Mouse (Mus musculus): ENCODE results near the gene Tmem178b.

Tmem178b gene

DNA sequence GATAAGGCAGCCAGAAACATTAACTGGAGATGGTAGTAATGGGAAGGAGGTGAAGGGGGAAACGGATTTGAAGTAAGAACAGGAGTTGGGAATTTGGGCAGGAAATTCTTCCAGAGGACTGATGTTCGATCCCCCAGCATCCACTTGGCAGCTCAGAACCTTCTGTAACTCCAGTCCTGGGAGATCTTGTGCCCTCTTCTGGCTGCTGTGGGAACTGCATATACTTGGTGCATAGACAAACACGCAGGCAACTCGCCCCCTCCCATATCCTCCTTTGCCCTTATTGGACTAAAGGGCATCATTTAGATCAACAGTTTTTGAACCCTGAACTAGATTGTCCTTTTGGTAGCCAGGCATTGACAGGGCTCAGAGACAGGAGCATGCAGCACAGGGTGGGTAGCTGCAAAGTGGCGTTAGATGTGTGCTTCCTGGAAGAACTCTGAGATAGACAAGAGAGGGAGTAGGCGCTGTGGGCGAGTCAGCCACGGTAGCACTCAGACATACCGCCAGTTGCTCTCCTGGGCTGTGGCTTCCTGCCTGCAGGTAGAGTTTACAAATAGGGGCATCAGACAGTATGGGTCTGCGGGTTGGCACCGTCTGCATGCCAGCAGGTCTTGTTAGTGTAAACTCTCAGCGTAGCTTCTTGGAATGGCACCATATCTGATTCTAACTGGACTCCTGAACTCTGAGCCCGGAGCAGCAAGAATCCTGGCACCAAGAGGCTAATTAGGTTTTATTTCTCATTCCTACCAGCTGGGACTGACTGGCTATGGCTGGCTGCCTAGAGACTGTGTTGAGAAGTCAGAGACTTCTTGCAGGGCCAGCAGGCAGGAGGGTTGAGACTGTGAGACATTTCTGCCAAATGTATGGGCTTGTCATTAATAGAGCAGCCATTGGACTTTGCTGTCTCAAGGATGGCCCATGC, 364.0 kb downstream of the Tmem178b start:
- no peak for DNase-seq (ENCODE audit: extremely low read depth, insufficient read length, low spot score)

DNA sequence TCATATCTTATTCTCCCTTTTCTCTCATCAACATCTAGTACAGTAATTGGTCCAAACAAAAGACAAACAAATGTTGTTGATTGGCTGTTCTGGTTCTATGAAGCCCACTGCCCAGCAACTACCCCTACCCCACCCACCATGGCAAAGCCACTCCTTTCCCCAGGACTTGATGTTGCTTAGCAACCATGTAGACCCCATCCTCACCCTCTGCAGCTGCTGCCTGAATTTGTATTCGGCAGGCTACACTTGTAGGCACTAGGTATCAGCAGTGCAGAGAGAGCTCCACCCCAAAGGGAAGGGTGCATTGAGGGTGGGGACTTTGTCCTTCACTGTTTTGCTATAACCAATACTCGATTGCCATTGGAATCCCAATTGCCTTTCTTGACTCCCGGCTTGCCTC, 365.8 kb downstream of the Tmem178b start:
- no peak for DNase-seq (ENCODE audit: extremely low read depth, insufficient read length, low spot score)

DNA sequence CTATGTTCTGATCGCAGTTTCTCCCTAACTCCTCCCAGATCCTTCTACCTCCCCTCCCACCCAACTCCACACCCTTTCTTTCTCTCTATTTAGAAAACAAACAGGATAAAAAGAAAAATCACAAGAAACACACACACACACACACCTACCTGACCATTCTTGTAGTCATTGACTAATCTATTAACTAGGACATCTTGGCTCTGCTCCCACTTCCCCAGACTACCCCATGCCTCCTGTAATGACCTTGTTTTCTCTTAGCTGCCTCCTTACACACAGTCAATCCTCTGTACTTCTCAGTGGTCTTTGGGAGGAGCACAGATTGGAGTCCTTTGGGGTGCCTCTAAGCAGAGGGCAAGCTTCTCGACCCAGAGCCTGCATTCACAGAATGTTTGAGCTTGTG, 367.6 kb downstream of the Tmem178b start:
- DNase-seq (ENCODE audit: extremely low read depth, insufficient read length, low spot score) = no peak

DNA sequence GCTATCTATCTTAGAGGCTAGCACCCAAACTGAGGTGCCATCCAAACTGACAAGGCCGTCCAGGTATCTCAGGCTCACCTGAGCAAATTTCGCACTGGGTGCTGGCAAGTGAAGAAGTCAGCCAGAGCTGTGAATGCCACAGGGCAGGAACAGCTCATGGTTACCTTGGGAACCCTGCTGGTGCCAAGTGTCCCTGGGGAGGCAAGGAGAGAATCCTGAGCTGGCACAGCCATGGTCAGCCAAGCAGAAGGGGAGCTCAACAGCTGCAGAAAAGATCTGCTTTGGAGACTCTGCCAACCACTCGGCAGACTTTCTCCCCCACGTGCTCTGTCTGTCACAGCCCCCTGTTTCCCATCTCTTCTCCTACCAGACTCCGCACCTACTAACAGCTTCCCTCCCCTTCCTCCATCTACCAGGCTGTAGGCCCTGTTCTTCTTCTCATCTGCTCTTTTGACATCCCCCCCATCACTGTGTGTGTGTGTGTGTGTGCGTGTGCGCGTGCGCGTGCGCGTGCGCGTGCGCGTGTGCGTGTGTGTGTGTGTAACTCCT, 374.4 kb downstream of the Tmem178b start:
- DNase-seq (ENCODE audit: extremely low read depth, insufficient read length, low spot score) = no peak

DNA sequence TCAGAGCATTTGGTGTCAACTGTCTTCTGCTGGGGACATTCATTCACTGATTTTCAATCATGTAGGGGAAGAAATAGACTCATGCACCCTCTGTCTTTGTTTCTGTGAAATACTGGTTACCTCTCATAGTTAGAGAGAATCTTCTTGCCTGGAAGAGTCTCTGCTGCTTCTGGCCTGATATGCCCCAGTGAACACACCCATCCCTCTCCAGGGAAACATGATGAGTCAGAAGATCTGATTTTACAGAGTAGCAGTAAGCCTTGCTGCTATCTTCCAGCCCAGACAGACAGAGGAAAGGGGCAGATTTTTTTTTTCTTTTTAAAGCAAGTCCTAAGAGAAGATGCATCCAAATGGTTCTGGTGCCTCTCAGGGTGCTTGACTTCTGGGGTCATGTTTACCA, 376.9 kb downstream of the Tmem178b start:
- DNase-seq (ENCODE audit: extremely low read depth, insufficient read length, low spot score) = no peak

DNA sequence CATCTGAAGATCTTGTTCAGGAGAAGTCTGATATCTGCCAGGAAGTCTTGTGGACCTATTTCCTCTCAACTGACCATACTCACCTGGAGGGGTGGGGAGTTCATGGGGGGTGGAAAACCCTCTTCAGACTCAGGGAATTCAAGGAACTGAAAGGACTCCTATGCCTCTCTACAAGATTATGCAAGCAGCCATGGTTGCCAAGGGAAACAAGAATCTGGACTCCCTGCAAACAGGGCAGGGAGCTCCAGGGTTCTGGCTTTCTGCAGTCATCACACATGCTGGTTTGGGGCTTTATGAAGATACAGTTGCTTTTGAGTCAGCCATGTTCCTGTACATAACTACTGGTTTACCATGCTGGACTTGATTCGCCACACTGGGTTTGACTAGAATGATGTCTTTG, 390.6 kb downstream of the Tmem178b start:
- DNase-seq (ENCODE audit: extremely low read depth, insufficient read length, low spot score) = no peak

DNA sequence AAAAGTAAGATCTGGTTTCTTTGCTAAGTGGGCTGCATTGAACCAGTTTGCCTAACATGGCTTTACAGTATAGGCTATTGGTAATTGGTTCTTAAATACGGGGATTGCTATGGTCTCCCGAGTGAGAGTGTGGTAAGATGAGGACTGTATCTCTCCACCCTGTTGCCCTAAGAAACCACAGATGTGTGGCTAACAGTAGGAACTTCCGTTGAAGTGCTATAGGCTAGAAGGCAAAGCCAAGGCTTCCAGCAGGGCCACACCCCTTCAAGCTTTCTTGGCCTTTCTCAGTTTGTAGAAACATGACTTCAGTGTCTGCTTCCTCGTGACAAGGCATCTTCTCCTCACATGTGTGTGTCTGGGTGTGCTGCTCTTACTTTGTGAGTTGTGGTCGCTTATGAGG, 427.6 kb downstream of the Tmem178b start:
- DNase-seq (ENCODE audit: extremely low read depth, insufficient read length, low spot score) = no peak

DNA sequence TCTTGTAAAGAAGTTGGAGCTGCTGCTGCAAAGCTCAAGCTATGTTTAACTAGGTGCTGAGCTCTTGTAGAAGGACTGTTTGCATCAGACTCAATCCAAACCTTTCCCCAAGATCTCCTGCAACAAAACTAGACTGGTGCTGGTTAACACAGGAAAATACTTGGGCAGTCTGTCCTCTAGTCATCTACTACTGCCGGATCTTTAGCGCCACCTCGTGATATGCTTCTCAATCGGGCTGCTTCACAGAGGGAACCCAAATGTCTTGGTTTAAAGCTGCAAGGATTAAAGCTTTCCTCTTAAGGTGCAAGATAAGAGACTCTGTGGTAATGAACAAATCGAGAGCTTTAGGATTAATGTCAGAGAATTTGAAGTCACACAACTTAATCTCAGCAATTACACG, 430.3 kb downstream of the Tmem178b start:
- no peak for DNase-seq (ENCODE audit: extremely low read depth, insufficient read length, low spot score)

Data from 3134 (cell line).